Mouse (Mus musculus) T-helper 17 cell (primary cell): ENCODE data around the gene Tpte.
"Not testable (repeated sequence)": the region's sequence is repeated elsewhere in the genome, so short reads cannot be mapped to it uniquely, and the experiment has no call there.

Experiments
- in situ Hi-C, 2 experiments: fragments of 300-600 bp; cut with MboI, MseI; formaldehyde crosslinking; loops; 1 replicate in 1 of 2; 2 replicates in 1 of 2; pipeline ENCODE4 v1.15.1; 2025; ENCODE audit warnings: high pct_unique_total_duplicates in 2 of 2

Gene Tpte

DNA sequence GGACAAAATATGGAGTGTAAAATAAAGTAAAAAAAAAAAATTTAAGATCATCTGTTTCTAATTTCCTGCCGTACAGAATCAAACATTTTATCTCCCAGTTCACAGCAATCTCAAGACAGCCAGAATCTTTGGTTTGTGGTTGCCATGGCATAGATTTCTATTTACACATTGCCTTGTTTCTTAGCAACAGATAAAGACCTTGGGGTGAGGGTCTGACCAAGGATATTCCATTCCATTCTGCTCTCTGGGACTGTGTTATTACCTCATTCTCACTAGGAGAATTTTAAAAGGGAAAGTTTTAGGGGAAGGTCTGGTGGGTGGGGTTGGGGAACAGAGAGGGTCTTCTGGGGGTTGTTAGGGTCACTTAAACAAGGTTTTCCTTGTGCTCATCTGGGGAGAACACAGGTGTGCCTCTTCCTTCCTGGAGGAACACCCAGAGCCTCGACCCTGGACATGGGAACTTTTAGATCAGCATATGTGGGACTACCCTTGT is at the start of gene Tpte:
TSS of gene Tpte (plus strand) at position 443 of the 493 bp plus-strand sequence.
- in situ Hi-C loops = no loop called here

DNA sequence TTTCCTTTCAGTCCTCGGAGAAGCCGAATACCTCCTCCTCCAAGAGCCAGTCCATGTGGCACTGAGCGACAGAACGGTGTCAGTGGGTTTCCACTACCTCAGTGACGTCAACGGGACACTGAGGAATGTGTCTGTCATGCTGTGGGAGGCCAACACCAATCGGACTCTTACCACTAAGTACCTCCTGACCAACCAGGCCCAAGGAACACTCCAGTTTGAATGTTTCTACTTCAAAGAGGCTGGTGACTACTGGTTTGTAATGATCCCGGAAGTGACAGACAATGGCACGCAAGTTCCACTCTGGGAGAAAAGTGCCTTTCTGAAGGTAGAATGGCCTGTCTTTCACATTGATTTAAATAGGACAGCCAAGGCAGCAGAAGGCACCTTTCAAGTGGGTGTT is 40.3 kb upstream of the Tpte start:
- in situ Hi-C loops = no loop called here

DNA sequence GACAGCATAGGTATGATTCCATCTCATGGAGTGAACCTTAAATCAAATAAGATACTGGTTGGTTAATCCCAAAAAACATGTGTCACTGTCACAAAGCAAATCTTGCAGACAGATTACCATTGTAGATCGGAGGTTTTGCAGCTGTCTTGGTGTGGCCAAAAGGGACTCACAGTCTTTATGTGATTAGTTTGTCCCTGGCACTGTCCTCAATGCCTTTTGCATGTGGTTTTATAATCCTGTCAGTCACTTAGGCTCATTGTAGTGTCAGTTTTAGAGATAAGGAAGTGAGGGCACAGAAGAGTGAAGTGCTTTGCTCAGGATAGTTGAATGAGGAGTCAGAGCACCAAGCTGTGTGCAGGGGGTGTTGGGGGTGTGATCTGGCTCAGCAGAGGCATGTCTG is 37.6 kb upstream of the Tpte start:
- in situ Hi-C loops = no loop called here

DNA sequence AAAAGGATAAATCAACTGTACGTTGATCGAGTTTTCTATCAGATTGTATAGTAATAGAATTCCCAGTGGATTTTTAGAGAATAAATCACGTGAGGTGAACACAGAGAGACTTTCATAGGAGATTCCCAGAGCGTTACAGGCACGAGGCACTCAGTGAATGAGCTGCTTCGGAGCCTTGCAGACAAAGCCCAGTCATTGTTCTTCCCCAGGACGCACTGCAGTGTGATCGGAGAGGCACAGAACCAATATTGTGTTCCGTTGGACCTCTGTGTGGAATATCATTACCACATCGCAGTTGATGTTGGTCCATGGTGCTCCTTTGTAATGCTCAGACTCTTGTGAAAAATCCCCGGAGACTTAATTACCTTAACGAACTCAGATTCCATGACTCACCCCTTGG is 35.3 kb upstream of the Tpte start:
- in situ Hi-C loops = no loop called here

DNA sequence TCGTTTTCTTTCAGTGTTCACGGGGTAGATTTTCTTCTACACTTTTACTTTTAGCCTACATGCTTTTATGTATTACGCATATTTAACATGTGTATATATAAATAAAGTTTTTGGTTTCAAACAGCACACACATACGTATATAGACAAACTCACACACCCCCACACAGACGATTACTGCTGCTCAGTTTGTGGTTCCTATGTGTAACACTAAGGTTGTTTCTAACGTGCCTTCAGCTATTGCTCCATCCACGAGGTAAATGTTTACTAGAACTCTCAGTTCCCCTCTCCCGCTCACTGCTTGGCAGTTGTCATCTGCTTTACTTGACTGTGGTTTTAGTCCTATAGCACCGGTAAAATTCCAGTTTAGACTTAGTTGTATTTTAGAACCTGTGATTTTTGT is 34.2 kb upstream of the Tpte start:
- in situ Hi-C loops = no loop called here

DNA sequence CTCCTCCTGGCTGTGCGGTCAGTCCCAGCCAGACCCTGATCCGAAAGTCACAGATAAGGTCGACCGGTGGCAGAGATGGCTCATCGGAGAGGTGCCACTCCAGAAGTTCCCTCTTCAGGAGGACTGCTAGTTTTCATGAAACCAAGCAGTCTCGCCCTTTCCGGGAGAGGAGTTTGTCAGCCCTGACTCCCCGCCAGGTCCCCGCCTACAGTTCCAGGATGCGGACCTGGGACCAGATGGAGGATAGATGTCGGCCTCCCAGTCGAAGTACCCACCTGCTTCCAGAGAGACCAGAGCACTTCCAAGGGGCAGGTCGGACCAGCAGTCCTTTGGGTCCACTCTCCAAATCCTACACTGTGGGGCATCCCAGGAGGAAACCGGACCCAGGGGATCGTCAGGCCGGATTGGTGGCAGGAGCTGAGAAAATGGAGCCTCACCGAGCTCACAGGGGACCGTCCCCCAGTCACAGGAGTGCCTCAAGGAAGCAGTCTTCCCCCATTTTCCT is 24.2 kb upstream of the Tpte start:
- in situ Hi-C loops = no loop called here

DNA sequence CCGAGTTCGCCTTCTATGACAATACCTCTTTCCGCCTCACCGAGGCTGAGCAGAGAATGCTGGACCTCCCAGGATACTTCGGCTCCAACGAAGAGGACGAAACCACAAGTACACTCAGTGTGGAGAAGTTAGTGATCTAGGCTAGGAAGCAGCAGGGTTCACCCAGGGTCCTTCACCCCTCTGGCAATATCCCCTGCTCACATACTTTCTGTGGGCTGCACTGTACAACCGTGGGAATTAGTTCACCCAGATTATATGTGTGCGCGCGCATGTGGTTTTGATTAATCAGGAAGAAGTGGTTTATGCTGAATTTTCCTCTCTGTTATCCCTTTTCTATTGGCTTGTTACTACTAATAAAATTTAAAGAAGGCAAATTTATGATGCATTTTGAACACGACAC is 23.7 kb upstream of the Tpte start:
- in situ Hi-C loops = no loop called here

DNA sequence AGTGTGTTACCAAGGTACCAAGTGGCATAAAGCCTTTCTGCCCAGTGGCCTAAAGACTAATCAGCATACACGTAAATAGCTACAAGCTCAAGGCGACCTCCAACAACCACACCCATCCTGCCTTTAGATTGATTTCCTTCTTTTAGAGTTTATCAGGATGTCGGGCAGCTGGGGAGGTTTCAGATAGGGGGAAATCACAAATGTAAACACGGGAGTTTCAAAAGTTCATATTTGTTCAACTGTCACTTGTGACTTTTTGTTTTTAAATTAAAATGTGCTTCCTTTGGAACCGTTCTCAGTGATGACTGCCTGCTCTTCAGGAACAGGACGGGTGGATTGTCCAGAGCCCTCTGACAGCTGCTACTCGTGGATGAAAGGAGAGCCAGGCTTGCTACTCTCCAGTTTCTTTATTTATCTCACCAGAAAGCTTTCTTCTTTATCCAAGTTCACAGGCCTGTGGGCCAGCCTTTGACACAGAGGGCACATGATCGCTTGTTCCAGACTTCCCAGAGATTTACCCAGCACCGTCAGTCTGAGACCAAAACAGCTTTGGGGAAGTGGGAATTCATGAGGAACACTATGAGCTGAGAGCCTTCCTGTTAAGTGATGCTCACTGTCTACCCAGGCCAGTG is 23.0 kb upstream of the Tpte start:
- in situ Hi-C loops = no loop called here

DNA sequence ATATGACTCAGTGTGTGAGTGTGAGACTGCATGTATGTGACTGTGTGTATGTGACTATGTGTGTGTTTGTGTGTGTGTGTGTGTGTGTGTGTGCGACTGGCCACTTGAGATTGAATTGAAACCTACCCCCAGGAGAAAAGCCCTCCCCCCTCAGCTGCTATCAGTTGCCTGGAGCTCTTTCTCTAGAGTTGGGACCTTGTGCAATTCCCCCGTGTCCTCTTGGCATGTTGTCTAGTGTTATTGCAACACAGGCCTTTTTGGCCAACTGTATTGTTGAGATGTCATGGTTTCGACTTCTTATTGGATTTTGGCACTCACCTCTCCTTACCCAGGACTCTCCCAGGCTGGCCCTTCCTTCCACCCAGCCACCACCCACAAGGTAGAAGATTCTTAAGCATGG is 21.0 kb upstream of the Tpte start:
- in situ Hi-C loops = no loop called here

DNA sequence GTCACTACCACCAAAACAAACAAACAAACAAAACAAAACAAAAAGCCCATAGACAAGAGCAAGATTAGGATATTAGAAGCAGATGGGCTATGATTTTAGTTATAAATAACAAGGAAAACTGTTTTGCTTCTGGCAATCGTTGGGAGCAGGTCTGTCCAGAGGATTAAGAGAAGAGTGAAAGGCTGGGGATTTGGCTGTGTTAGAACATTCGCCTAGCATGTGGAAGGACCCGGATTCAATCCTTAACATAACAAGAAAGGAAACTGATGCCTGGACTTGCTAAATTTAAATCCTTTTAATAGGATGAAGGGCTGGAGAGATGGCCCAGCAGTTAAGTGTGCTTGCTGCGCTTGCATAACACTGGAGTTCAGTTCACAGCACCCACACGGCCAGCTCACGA is 18.9 kb upstream of the Tpte start:
- in situ Hi-C loops = no loop called here

DNA sequence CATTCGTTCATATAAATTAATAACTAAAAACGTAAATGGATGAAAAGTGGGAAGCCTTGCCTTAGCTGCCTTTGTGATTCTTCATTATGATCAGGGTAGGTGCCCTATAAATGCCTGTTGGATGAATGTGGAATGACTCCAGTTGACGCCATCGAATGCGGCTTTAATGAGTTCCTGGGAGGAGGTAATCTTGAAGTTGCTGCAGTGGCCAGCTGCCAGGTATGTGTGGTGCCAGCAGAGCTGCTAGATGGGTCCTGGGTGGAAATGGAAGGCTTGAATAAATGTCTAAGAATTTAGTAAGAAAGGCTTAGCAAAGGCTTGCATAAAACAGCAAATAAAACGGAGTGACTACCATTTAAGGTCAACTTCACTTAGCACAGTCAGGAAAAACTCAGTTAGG is 18.5 kb upstream of the Tpte start:
- in situ Hi-C loops = no loop called here

DNA sequence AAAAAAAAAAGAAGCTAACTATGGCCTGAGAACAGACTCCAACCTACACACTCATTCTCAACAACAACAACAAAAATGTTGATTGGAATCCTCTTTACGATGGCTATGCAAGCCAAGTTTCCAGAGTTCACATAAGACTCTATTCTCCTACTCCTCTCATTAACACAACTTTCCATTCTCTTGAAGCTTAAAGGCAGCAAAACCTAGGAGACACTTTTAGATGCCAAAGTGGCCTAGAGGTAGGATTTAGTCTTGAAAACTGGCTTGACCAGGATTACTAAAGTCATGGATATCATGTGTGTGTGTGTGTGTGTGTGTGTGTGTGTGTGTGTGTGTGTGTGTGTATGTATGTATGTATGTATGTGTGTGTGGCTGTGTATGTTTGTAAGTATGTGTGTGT is 18.0 kb upstream of the Tpte start:
- in situ Hi-C loops = no loop called here

DNA sequence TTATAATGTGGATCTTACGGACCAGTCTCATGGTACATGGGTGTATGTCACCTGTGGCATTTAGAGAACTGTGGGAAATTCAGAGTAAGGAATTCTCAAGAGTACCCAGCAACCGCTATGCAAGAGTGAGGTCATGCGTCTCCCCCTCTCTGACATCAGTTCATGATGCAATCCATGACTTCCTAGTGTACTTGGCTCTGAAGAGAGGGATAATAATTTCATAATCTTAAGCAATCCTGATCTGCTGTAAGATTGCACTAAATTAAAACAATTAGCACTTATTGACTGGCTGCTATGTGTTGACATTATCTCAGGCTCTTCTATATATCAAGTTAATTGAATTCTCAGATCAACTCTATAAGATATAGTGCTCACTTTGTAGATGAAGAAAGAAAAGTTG is 16.4 kb upstream of the Tpte start:
- in situ Hi-C loops = no loop called here

DNA sequence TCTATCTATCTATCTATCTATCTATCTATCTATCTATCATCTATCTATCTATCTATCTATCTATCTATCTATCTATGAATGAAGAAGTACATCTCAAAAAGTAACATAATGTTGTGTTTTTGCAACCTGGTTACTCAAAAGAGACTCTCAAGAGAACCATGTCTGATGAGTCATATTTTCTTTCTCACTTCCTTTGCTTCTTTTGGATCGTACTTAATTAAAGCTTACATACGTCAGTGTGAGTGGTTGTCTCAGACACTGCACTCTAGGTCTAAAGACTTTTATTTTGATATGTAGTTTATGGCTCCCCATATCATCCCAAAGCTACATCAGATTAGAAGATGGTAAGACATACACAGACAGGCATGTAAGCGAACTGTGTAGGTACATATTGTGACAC is 10.1 kb upstream of the Tpte start:
- in situ Hi-C loops = no loop called here

DNA sequence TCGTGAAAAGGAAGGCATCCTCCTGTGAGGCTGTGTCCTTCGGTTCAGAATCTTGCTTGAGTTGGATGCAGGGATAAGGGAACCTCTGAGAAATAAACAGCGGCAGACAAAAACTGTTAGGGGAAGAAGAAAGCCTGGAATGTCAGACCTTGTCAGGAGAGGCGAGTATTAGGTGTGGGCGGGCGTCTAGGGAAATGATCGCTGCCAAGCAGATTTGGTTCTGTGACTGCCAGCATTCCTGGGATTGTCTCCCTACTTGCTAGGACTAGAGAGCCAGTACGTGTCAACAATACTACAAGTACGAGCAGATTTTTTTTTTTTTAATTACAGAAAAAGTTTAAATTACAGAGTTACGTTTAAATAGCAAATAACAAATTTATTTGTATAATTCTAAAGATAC is 8.6 kb upstream of the Tpte start:
- in situ Hi-C loops = no loop called here

DNA sequence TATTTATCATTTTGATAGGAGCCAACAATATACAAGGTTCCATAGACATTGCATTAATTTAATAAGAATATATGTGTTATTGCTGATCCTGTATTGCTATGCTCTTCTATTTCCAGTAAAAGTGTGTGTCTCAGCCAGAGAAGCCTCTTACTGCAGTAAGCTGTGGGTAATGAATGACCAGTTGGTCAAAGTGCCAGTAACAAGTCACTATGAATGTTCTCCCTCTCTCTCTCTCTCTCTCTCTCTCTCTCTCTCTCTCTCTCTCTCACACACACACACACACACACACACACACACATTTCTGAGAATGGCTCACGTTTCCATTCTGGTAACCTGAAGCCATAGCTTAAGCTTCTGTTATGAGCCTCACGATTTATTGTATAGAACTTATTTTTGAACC is 19.1 kb downstream of the Tpte start:
- in situ Hi-C loops = no loop called here

DNA sequence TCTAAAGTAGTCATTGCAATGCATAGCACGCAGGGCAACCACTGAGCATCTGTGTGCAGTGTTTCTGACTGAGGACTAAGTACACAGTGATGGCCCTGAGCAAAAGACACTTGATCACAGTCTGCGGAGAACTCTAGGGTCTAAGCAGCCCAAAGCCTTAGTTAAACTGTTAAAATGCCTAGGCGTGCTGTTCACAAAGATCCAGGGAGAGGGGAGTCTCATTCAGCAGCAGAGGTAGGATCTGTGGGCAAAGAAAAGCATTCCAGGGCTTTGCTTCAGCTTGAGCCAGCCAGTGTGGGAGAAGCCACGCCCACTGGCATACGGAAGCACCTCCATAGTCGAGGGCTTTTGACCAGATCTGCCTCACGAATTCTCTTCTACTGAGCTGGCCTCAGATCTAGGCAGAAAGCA is 19.7 kb downstream of the Tpte start:
- in situ Hi-C loops = no loop called here

DNA sequence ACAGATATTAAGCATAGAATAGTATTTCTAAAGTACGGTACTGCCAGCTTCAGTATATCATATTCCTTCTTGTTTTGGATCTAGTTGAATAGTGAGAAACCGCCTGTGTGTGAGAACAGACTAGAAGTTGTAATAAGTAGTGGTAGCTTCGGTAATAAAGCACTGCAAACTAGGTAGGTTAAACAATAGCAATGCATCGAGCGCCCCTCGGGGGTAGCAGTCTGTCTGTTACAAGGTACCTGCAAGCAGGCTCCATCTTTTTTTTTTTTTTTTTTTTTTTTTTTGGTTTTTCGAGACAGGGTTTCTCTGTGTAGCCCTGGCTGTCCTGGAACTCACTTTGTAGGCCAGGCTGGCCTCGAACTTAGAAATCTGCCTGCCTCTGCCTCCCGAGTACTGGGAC is 20.8 kb downstream of the Tpte start:
- in situ Hi-C loops = not testable (repeated sequence)

DNA sequence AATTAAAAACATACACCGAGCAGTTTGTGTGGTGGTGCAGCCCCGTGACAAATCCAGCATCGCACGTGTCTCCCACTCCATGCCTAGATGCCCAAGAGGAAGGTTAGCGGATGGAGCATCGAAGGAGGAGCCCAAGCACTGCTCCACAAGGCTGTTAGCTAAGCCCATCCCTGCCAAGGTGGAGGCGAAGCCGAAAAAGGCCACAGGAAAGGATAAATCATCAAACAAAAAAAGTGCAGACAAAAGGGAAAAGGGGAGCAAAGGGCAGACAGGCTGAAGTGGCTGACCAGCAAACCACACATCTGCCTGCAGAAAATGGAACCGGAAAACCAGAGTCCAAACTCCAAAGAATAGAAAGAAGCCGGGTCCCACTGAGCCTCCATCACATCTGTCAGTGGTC is 23.8 kb downstream of the Tpte start:
- in situ Hi-C loops = no loop called here

DNA sequence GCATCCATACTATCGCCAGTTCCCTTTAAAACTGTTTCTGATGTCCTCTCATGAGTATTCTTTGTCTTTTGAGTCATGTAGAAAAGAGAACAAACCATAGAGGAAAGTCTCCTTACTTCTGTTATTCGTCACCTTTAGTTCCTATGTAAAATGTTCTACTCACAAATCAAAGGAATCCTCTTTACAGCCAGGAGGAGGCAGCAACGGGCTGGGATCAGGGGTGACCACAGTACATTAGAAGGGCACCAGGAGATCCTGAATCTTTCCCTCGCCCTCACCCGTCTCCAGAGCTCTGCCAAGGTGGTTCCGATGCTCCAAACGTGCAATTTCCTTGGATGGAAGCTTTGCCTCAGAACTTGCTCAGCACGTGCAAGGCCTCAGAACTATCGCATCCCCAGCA is 28.2 kb downstream of the Tpte start:
- in situ Hi-C loops = no loop called here

DNA sequence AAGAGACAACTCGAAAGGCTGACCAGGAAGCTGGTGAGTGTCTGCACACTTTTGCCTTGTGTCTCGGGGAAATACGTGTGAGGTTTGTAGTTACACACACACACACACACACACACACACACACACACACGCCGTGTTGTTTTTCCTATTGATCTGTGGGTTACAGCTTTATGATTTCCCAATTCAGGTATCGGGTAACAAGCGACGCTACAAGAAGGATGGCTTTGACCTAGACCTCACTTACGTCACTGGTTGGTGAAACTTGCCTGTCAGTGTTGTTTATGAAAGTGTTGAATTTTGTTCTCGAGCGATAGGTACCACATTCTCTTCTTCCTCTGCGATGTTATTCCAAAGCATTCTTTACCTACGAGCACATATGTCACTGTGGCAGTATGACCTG is 52.2 kb downstream of the Tpte start:
- in situ Hi-C loops = no loop called here

DNA sequence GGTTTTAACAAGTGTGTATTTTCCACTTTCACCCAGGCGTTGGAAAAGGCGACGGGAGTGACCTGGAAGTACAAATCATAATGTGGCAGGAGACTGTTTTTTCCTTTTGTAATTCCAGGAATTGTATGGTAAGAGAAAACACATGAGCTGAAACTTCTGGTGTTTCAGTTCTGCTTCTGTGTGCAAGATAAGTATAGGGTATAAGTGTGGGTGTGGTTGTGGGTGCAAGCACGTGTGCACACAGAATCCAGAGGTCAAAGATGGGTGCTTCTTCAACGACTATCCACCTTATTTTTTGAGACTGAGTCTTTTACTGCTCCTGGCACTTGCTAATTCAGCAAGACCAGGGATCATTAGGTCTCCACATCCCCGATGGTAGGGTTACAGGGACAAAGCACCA is 76.1 kb downstream of the Tpte start:
- in situ Hi-C loops = loop anchor here in 1 of 2 experiments (25.0 kb wide), 1 partner anchor 1903 kb away; no protein-coding TSS in a partner anchor

DNA sequence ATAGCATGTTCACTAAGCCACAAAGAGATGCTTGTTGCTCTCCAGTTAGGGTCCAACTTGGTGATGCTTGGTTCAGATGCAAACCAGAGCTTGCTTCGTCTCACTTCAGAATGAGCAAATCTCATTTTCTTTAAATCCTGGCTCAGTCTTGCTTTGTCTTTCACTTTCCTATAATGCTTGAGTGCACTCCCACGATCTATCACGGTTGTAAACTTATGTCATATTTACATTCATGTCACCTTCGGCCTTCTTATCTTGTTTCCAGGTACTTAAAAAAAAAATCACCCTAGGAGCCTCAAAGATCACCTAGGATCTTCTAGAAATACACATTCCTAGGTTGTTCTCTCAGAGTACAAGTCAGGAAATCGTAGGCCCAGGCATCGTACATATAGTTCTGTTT is 76.6 kb downstream of the Tpte start:
- in situ Hi-C loops = loop anchor here in 1 of 2 experiments (25.0 kb wide), 1 partner anchor 1902 kb away; no protein-coding TSS in a partner anchor

DNA sequence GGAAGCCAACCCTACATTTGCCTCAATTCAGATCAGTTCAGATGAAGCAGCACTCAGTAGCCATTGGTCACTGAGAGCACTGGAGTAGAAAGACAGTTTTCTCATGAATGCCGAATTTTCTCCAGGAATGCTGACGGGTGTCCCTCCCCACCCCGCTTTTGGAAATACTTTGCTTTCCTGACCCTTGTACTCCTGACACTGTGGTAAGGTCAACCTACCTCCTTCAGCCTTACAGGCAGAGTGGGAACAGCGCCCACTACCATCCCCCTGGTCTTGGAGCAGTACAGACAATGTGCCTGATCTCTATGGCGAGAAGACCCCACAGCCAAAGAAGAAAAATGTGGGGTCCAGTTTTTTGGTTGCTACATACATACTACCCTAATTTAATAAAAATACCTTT is 93.1 kb downstream of the Tpte start:
- in situ Hi-C loops = loop anchor here in 1 of 2 experiments (5.0 kb wide), 1 partner anchor 576 kb away; no protein-coding TSS in a partner anchor
